Mouse (Mus musculus) heart, embryonic 10.5 days (tissue): ENCODE data around the gene Olfm2. TPM values are rescaled to one million over a fixed set of nuclear protein-coding genes. Genes with fewer than 3 reads are reported as not detected.
A peak's percentile ranks its signal among the peaks of the same experiment; 100 is the strongest.

ENCODE experiments used
- DNase-seq: peaks from one replicate; pipeline ENCODE4 v3.0.0-alpha.2; 2017; ENCODE audit warnings: low spot score
- H3K27ac ChIP-seq: fragments of 300-500 bp; sonication (generic); 2 replicates; pipeline ENCODE4 v1.5.1; 2016; ENCODE audit warnings: mild to moderate bottlenecking
- H3K27me3 ChIP-seq: fragments of 300-500 bp; sonication (generic); 2 replicates; pipeline ENCODE4 v1.6.1; 2016; ENCODE audit warnings: mild to moderate bottlenecking; ENCODE audit not compliant: poor library complexity, insufficient read depth, severe bottlenecking
- H3K36me3 ChIP-seq: fragments of 300-500 bp; sonication (generic); 2 replicates; pipeline ENCODE4 v1.6.1; 2016; ENCODE audit warnings: mild to moderate bottlenecking, moderate library complexity
- H3K4me1 ChIP-seq: fragments of 300-500 bp; sonication (generic); 2 replicates; pipeline ENCODE4 v1.6.1; 2016; ENCODE audit warnings: mild to moderate bottlenecking
- H3K4me3 ChIP-seq: fragments of 300-500 bp; sonication (generic); 2 replicates; pipeline ENCODE4 v1.5.1; 2016; ENCODE audit warnings: mild to moderate bottlenecking, moderate library complexity
- H3K9me3 ChIP-seq: fragments of 300-500 bp; sonication (generic); 2 replicates; pipeline ENCODE4 v1.6.1; 2016; ENCODE audit warnings: mild to moderate bottlenecking, moderate library complexity
- WGBS: fragments of 180-500 bp; shearing (Covaris S2); methylation state at CpG from one replicate; pipeline ENCODE4 v1.1.7; 2016; 5-methylcytosine and 5-hydroxymethylcytosine counted together
- polyA plus RNA-seq: library from polyadenylated mRNA; unstranded; fragments of >200 nt; fragmentation: Nextera tagmentation; extraction: Ambion mirVana; gene quantifications from 2 replicates; pipeline ENCODE4 v1.2.1, GENCODE M21; 2016

Gene Olfm2
- polyA plus RNA-seq, 1 experiment from 2014 or later, result 3.2 TPM

DNA sequence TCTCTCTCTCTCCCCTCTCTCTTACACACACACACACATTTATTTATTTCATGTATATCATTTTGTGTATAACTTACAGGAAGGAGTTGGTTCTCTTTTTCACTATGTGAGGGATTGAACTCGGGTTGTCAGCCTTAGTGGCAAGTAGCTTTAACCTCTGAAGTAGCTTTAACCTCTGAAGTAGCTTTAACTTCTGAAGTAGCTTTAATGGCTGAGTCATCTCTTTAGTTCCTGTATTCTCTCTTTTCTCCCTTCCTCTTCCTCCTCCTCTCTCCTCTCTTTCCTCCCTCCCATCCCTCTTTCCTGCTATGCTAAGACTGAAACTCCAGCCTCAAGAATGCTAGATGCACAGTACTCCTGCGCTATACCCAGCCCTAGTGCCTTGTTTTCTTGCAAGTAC, 12.1 kb upstream of the Olfm2 start:
- DNase-seq, result no peak
- no peaks in the 10 kb centered on the region for H3K9me3 ChIP-seq
- H3K36me3 ChIP-seq, result no peaks in the 10 kb centered on the region
- WGBS, result 80% methylated on average over 2 of the region's 2 CpGs
- no peaks in the 10 kb centered on the region; the same call in 1 of the 2 replicates for H3K27me3 ChIP-seq
- no peak overlapping the region for H3K27ac ChIP-seq
- H3K4me1 ChIP-seq, result 0 out of 2 replicates have a peak, but pooled peaks cover 4% of the 10 kb centered on the region
- no peak overlapping the region for H3K4me3 ChIP-seq

DNA sequence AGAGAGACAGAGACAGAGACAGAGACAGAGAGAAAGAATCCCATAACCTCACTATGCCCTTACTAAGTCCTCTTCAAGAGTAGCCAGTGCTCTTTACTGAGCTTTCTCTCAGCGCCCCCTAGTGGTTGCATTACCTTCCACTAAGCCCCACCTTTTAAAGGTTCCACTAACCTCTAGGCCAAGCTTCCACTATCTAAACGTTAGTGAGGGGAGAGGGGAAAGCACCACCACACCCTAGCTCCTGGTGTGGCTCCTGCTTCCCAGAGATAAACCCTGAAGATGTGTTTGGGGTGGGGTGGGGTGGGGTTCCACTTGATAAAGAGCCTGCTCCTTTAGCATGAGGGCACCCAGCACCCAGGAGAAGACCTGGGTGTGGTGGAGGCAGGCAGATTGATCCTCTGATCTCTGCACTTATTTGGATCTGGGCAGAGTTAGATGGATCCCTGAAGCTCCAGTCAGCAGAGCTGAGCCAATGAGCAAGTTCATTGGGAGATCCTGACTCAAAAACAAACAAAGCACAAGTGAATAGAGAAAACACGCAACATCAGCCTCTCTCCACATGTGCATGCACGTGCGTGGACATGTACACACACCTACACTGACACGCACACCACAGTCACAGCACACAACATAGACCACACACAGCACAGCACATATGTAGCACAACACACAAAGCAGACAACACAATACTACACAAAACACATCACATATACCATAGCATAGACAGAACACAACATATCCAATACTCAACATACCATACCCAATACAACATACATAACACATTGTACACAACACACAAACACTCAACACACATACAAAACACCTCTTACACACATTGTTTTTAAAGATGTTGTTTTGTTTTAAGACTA, 11.2 kb upstream of the Olfm2 start:
- 65% methylated on average over 6 of the region's 6 CpGs for WGBS
- no peaks in the 10 kb centered on the region; the same call in 1 of the 2 replicates for H3K27me3 ChIP-seq
- 0 out of 2 replicates have a peak, but pooled peaks cover 4% of the 10 kb centered on the region for H3K4me1 ChIP-seq
- no peak overlapping the region for H3K4me3 ChIP-seq
- H3K36me3 ChIP-seq, result no peaks in the 10 kb centered on the region
- no peak overlapping the region for H3K27ac ChIP-seq
- DNase-seq, result peak; percentile 91
- H3K9me3 ChIP-seq, result no peaks in the 10 kb centered on the region

DNA sequence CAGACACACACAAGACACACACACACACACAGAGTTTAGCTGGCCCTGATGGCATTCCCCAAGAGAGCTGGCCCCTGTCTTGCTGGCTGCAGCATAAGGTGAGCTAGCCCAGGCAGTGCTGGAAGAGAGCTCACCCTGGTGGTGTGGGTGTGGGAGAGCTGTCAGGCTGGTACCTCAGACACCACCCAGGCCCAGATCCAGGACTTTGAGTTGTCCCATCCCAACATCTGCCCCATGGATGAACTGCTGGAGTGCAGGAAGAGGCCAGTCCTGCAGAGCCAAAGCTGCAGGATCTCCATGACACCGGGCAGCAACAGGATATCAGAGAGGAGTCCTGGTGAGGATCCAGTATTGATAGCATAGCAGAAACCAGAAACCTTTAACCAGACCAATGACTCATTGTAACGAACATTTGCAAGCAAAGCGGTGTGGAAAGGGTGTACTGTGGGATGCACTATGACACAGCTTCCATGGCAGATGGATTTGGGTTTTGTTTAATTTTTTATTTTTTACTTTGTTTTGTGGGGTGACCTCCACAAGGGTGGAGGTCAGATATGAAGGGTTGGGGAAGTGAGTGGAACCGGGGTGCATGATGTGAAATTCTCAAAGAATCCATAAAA, 10.0 kb upstream of the Olfm2 start:
- H3K27ac ChIP-seq, result no peak overlapping the region
- no peaks in the 10 kb centered on the region; the same call in 1 of the 2 replicates for H3K27me3 ChIP-seq
- H3K4me1 ChIP-seq, result 0 out of 2 replicates have a peak, but pooled peaks cover 4% of the 10 kb centered on the region
- 81% methylated on average over 4 of the region's 4 CpGs for WGBS
- no peaks in the 10 kb centered on the region for H3K9me3 ChIP-seq
- DNase-seq, result no peak
- no peak overlapping the region for H3K4me3 ChIP-seq
- no peaks in the 10 kb centered on the region for H3K36me3 ChIP-seq

DNA sequence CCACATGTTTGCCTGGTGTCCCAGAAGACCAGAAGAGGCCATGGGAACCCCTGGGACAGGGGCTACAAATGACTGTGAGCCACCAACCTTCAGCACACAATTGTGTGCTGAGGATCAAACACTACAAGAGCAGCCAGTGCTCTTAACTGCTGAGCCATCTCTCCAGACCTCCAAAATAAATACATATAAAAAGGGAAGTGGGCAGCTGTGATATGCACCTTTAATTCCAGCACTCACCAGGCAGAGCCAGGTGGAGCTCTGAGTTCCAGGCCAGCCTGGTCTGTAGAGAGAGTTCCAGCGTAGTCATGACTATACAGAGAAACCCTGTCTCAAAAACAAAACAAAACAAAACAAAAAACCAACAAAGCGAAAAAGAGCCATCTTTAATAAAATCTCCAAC, 8.2 kb upstream of the Olfm2 start:
- Histone ChIP-seq H3K27ac (no peak overlapping the region), H3K27me3 (no peaks in the 10 kb centered on the region; the same call in 1 of the 2 replicates), H3K9me3 (no peaks in the 10 kb centered on the region), H3K4me3 (no peak overlapping the region), H3K4me1 (no peaks in the 10 kb centered on the region), H3K36me3 (no peaks in the 10 kb centered on the region)
- WGBS, result 86% methylated on average over 2 of the region's 2 CpGs
- DNase-seq, result no peak

DNA sequence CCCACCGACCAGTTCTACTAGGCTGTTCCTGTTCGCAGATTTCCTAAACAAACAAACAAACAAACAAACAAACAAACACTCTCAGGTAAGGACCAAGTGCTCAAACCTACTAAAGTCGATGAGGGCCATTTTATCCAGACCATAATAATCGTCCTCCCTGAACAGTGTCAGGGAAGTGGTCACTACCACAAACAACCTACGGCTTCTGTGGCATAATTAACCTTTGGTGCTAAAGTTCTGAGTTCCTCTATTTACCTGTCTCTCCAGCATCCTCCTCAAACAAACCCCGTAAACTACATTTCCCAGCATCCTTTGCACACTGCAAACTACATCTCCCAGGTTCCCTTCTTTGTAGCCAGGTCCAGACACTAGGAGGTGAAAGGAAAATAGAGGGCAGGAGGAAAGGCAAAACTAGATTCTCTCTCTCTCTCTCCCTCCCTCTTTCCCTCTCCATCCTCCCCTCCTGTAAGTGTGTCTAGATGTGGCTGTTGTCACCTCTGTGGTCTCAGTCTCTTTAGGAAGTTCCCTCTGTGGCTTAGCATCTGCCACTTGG, 5.4 kb upstream of the Olfm2 start:
- Histone ChIP-seq H3K27ac (no peak overlapping the region), H3K27me3 (peaks cover 22% of the 10 kb centered on the region), H3K4me1 (peaks cover 2% of the 10 kb centered on the region), H3K36me3 (no peaks in the 10 kb centered on the region), H3K4me3 (no peak overlapping the region), H3K9me3 (no peaks in the 10 kb centered on the region)
- 51% methylated on average over 6 of the region's 6 CpGs for WGBS
- no peak for DNase-seq

DNA sequence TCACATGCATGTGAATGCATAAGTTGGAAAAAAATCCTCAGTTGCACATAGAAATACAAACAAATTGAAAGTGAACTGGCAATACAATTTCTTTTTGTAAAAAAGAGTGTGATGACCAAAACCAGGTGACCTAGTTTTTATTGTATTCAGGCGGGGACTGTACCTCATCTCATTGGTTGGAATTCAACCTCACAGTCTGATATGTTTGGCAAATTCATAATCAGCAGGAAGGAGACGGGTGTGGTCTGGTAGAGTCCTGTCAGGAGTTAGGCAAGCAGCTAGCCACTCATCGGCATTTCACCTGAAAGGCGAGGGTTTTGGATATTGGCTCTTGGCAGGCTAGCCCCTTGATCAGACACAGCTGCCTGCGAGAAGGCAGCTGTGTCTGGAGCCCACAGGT, 3.1 kb upstream of the Olfm2 start:
- H3K27ac ChIP-seq, result no peak overlapping the region
- DNase-seq, result no peak
- no peak overlapping the region for H3K4me3 ChIP-seq
- H3K27me3 ChIP-seq, result peaks cover 46% of the 10 kb centered on the region
- H3K9me3 ChIP-seq, result no peaks in the 10 kb centered on the region
- H3K4me1 ChIP-seq, result peaks cover 17% of the 10 kb centered on the region
- 65% methylated on average over 5 of the region's 5 CpGs for WGBS
- H3K36me3 ChIP-seq, result no peaks in the 10 kb centered on the region

DNA sequence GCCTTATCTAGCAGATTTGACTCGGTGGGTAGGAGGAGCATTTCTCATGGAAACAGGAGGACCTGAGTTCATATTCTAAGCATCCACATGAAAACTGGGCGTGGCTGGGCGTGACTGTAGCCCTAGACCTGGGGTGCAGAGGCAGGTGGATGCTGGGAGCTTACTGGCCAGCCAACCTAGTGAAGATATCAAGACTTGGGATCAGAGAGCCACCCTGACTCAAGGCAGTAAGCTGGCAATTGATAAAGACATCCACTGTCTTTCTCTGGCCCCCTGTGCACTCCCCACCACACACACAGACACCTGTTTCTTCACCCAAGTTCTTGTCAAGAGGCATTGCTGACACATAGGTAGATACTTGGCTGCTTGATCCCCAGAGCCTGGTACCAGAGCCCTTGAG, 2.4 kb upstream of the Olfm2 start:
- no peak overlapping the region for H3K27ac ChIP-seq
- no peaks in the 10 kb centered on the region for H3K36me3 ChIP-seq
- peaks cover 17% of the 10 kb centered on the region for H3K4me1 ChIP-seq
- H3K9me3 ChIP-seq, result no peaks in the 10 kb centered on the region
- no peak overlapping the region for H3K4me3 ChIP-seq
- no peak for DNase-seq
- H3K27me3 ChIP-seq, result peaks cover 53% of the 10 kb centered on the region
- 68% methylated on average over 3 of the region's 3 CpGs for WGBS

DNA sequence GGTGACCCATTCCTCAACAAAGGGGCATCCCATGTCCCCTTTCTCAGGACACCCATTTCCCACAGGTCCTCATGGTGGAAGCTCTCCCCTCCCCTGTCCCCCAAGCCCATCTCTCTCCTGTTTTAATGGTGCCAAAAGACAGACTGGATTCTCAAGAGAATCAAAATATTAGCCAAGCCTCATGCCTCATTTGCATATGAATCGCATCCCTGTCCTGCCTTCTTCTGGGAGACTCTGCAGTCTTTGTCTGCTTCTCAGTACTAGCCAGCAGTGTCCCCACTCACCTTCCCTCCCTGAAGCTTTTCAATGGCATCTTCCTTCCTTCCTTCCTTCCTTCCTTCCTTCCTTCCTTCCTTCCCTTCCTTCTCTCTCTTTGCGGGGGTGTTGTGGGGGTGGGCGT, 1.5 kb upstream of the Olfm2 start:
- peaks cover 61% of the 10 kb centered on the region for H3K27me3 ChIP-seq
- no peaks in the 10 kb centered on the region for H3K9me3 ChIP-seq
- 18% methylated on average over 3 of the region's 3 CpGs for WGBS
- no peak overlapping the region for H3K4me3 ChIP-seq
- peaks cover 17% of the 10 kb centered on the region for H3K4me1 ChIP-seq
- H3K27ac ChIP-seq, result no peak overlapping the region
- no peaks in the 10 kb centered on the region for H3K36me3 ChIP-seq
- no peak for DNase-seq

DNA sequence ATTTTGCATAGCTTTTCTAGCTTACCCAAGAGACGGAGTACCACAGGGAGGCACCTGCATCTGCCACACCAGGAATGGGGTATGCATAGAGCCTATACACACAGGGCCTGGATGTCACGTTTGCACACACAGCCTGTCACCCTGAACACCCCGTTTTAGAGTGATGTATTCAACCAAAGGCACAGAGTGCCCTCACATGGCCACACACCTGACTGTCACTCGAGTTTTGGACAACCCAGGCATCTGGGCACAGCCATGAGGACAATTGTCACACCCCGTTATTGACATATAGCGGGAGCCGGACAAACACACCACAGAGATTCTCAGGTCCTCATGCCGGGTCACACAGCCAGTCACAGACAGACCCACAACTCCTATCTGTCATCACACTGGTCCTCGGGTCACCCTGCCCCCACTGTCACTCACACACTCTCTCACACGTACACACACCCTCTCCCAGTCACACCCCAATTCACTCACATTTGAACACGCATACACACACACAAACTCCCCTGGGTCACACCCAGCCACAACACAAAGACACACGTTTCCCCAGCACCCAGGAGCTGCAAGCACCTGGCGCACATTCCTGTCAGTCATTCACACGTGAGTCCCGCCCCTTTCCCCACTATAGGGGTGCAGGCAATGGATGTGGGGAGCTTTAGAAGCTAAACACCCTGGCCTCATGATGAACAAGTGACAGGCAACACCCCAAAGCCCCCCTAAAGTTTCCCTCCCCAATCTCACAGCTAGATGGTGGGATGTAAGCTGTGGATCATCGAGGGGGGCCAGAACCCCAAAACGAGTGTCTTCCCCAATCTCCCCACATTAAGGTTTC, 801 bp downstream of the Olfm2 start:
- Histone ChIP-seq H3K27me3 (peaks cover 71% of the 10 kb centered on the region), H3K27ac (peak overlapping the region; percentile 77; the same call in 1 of the 2 replicates), H3K4me1 (peaks cover 17% of the 10 kb centered on the region), H3K9me3 (no peaks in the 10 kb centered on the region), H3K4me3 (peak overlapping the region; percentile 70), H3K36me3 (no peaks in the 10 kb centered on the region)
- no peak for DNase-seq
- 14% methylated on average over 17 of the region's 17 CpGs for WGBS

DNA sequence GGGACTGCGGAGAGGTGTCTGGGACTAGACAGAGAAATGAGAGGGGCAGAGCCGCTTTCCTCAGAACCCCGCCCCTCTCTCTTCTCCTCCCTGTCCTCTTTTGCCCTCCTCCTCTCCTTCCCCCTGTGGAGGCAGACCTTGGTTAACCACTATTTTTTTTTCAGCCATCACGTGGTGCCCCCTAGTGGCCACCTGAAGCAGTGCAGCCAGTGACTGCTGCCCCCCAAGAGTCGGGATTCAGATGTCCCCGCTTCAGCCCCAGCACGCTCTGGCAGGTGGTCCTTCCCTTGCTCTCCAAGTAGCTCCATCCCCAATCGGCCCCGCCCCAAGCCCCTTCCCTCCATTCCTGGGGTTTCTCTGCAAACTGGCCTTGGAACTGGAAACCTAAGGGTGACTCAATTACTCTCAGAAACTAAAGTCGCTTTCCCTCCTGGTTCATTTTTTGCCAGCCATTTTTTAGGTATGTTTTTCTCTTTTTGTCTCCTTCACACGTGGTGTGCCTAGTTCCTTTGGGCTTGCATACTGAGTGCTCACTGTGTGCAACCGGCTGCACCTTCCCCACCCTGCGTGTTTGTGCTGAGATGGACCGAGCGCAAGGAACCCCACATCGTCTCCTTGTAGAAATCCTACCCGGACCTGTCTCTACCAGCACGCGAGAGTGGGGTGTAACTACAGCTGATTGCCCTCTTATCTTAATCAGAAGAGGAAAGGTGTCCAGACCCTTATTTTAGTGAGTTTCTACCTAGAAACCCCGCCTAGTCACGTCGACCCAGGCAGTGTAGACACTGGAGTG, 2.0 kb downstream of the Olfm2 start:
- 17% methylated on average over 22 of the region's 22 CpGs for WGBS

DNA sequence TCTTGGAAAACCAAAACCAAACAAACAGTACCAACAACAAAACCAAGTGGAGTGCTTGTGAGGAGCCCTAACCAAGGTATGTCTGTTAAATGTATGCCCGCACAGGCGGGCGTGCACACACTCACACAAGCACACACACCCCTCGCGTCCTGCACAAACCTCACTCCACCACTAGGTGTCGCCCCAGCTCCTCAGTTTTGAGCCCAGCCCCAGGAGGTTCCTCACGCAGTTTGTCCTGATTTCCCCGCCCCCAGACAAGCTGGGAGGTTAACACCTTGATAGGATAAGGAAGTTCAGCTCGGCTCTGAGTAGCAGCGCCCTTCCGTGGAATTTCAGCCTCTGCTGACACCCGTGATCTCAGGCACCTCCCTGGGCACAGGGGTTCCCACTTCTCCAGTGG, 5.7 kb downstream of the Olfm2 start:
- H3K36me3 ChIP-seq, result no peaks in the 10 kb centered on the region
- peak; percentile 93 for DNase-seq
- H3K27ac ChIP-seq, result no peak overlapping the region
- H3K4me1 ChIP-seq, result peaks cover 4% of the 10 kb centered on the region
- H3K27me3 ChIP-seq, result peaks cover 49% of the 10 kb centered on the region
- WGBS, result 2% methylated on average over 12 of the region's 12 CpGs
- 0 out of 2 replicates have a peak overlapping the region, but pooled peaks have one; percentile 22 for H3K4me3 ChIP-seq
- no peaks in the 10 kb centered on the region for H3K9me3 ChIP-seq

More for the DNA sequence above, 2.0 kb downstream of the Olfm2 start:
- Histone ChIP-seq H3K27ac (no peak overlapping the region), H3K36me3 (no peaks in the 10 kb centered on the region), H3K27me3 (peaks cover 79% of the 10 kb centered on the region), H3K4me1 (peaks cover 17% of the 10 kb centered on the region), H3K9me3 (no peaks in the 10 kb centered on the region), H3K4me3 (no peak overlapping the region)
- no peak for DNase-seq
